Mouse (Mus musculus): ENCODE data around the gene Tulp2. TPM values are rescaled to one million over a fixed set of nuclear protein-coding genes. Genes with fewer than 3 reads are reported as not detected.
A peak's percentile ranks its signal among the peaks of the same experiment; 100 is the strongest.
"Not testable (repeated sequence)": the region's sequence is repeated elsewhere in the genome, so short reads cannot be mapped to it uniquely, and the experiment has no call there.

Tulp2 gene
- polyA plus RNA-seq, 1 experiment from 2014 or later = not detected

DNA sequence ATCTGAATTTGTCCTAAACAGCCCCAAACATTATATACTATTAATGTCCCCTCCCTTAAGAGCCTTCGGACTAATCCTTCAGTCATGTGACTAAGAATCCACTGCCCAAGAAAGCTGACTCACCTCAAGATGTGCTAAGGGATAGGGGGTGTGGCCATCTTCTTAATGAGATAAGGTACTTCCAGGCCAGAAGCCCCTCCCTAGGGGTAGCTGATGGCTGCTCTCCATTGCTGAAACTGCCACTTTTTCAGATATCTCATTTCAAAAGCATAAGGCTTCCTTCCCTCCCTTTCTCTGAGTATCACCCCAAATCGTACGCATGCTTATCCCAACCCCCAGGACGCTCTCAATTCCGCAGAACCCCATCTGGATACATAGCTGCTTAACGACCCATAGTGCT lies 26.9 kb downstream of the Tulp2 start:
- no peak overlapping the region for H3K4me2 ChIP-seq (ENCODE audit: low read length)
- no peak overlapping the region for H3K27ac ChIP-seq (ENCODE audit: low read depth, low read length)
- peaks cover 7% of the 10 kb centered on the region; the same call in 1 of the 2 replicates for H3K36me3 ChIP-seq (ENCODE audit: control insufficient read depth, insufficient read depth, low read length)
- H3K9me3 ChIP-seq (replicated peaks; ENCODE audit: control insufficient read depth, low read length) = no peaks in the 10 kb centered on the region
- ATAC-seq = no peak
- DNase-seq (ENCODE audit: low spot score) = no peak
- 85% methylated on average over 6 of the region's 6 CpGs for WGBS
- H3K4me3 ChIP-seq (ENCODE audit: low read depth, low read length) = no peak overlapping the region
- H3K9ac ChIP-seq (ENCODE audit: low read length) = no peak overlapping the region
- H3K27me3 ChIP-seq (replicated peaks; ENCODE audit: control insufficient read depth, insufficient read depth, low read length) = no peaks in the 10 kb centered on the region
- H3K4me1 ChIP-seq (ENCODE audit: control insufficient read depth, insufficient read depth, low read length) = peaks cover 9% of the 10 kb centered on the region

GRCm38 (mm10) chr7:45509181-45509882 lies 27.7 kb downstream of the Tulp2 start:
- DNase-seq (ENCODE audit: low spot score) = no peak
- H3K27ac ChIP-seq (ENCODE audit: low read depth, low read length) = no peak overlapping the region
- WGBS = 39% methylated on average over 19 of the region's 19 CpGs
- peak overlapping the region; percentile 57 for H3K4me3 ChIP-seq (ENCODE audit: low read depth, low read length)
- peaks cover 9% of the 10 kb centered on the region for H3K4me1 ChIP-seq (ENCODE audit: control insufficient read depth, insufficient read depth, low read length)
- H3K9ac ChIP-seq (ENCODE audit: low read length) = peak overlapping the region; percentile 79
- ATAC-seq = peak; percentile 21; the same call in 1 of the 2 replicates
- peak overlapping the region; percentile 81 for H3K4me2 ChIP-seq (ENCODE audit: low read length)
- H3K9me3 ChIP-seq (replicated peaks; ENCODE audit: control insufficient read depth, low read length) = no peaks in the 10 kb centered on the region
- no peaks in the 10 kb centered on the region for H3K27me3 ChIP-seq (replicated peaks; ENCODE audit: control insufficient read depth, insufficient read depth, low read length)
- H3K36me3 ChIP-seq (ENCODE audit: control insufficient read depth, insufficient read depth, low read length) = peaks cover 7% of the 10 kb centered on the region; the same call in 1 of the 2 replicates

- under 1% methylated on average over 44 of the region's 44 CpGs for WGBS
- DNase-seq (ENCODE audit: low spot score) = peak; percentile 97
- ATAC-seq = peak; percentile 92
- Histone ChIP-seq H3K4me1 (ENCODE audit: control insufficient read depth, insufficient read depth, low read length) (peaks cover 9% of the 10 kb centered on the region), H3K9ac (ENCODE audit: low read length) (peak within 1 kb of the TSS; percentile 79), H3K4me2 (ENCODE audit: low read length) (peak within 1 kb of the TSS; percentile 81), H3K36me3 (ENCODE audit: control insufficient read depth, insufficient read depth, low read length) (peaks cover 7% of the 10 kb centered on the region; the same call in 1 of the 2 replicates), H3K9me3 (replicated peaks; ENCODE audit: control insufficient read depth, low read length) (no peaks in the 10 kb centered on the region), H3K27ac (ENCODE audit: low read depth, low read length) (peak within 1 kb of the TSS; percentile 75), H3K27me3 (replicated peaks; ENCODE audit: control insufficient read depth, insufficient read depth, low read length) (no peaks in the 10 kb centered on the region), H3K4me3 (ENCODE audit: low read depth, low read length) (peak within 1 kb of the TSS; percentile 57)
Observed at GRCm38 (mm10) chr7:45509912-45510787, 28.5 kb downstream of the Tulp2 start, which contains the start of gene Nucb1. TSS of gene Nucb1 (minus strand) at chr7:45510406.

GRCm38 (mm10) chr7:45514411-45514810 lies 32.7 kb downstream of the Tulp2 start:
- 83% methylated on average over 7 of the region's 7 CpGs for WGBS
- no peak overlapping the region for H3K4me3 ChIP-seq (ENCODE audit: low read depth, low read length)
- no peak overlapping the region for H3K9ac ChIP-seq (ENCODE audit: low read length)
- H3K36me3 ChIP-seq (ENCODE audit: control insufficient read depth, insufficient read depth, low read length) = no peaks in the 10 kb centered on the region
- DNase-seq (ENCODE audit: low spot score) (no peak), ATAC-seq (no peak)
- no peak overlapping the region for H3K4me2 ChIP-seq (ENCODE audit: low read length)
- no peaks in the 10 kb centered on the region for H3K27me3 ChIP-seq (replicated peaks; ENCODE audit: control insufficient read depth, insufficient read depth, low read length)
- no peaks in the 10 kb centered on the region for H3K9me3 ChIP-seq (replicated peaks; ENCODE audit: control insufficient read depth, low read length)
- H3K27ac ChIP-seq (ENCODE audit: low read depth, low read length) = no peak overlapping the region
- H3K4me1 ChIP-seq (ENCODE audit: control insufficient read depth, insufficient read depth, low read length) = peaks cover 3% of the 10 kb centered on the region

DNA sequence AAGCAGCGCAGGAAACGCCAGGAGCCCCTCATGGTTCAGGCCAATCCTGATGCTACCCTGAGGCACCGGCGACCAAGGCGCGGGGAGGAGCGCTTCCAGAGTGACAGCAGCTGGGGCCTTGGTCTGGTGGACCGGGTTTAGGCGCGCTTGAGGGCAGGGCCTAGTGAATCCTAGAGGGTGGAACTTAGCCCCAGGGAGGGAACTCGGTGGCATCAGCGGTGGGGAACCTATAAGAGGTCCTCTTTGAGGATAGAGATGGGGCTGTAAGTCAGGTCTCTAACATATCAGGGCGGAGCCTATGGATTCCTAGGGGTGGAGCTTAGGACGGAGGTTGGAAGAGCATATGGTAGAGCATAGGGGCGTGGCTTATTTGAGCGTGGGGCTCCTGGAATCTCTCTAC lies 33.8 kb downstream of the Tulp2 start:
- Histone ChIP-seq H3K36me3 (ENCODE audit: control insufficient read depth, insufficient read depth, low read length) (no peaks in the 10 kb centered on the region), H3K4me3 (ENCODE audit: low read depth, low read length) (no peak overlapping the region), H3K27me3 (replicated peaks; ENCODE audit: control insufficient read depth, insufficient read depth, low read length) (no peaks in the 10 kb centered on the region), H3K27ac (ENCODE audit: low read depth, low read length) (no peak overlapping the region), H3K9ac (ENCODE audit: low read length) (no peak overlapping the region), H3K4me1 (ENCODE audit: control insufficient read depth, insufficient read depth, low read length) (no peaks in the 10 kb centered on the region), H3K9me3 (replicated peaks; ENCODE audit: control insufficient read depth, low read length) (no peaks in the 10 kb centered on the region), H3K4me2 (ENCODE audit: low read length) (no peak overlapping the region)
- 42% methylated on average over 16 of the region's 16 CpGs for WGBS
- DNase-seq (ENCODE audit: low spot score) (no peak), ATAC-seq (no peak)

- DNase-seq (ENCODE audit: low spot score); H3K9ac ChIP-seq (ENCODE audit: low read length); H3K4me1 ChIP-seq (ENCODE audit: control insufficient read depth, insufficient read depth, low read length); ATAC-seq; H3K4me2 ChIP-seq (ENCODE audit: low read length); H3K4me3 ChIP-seq (ENCODE audit: low read depth, low read length); H3K27me3 ChIP-seq (replicated peaks; ENCODE audit: control insufficient read depth, insufficient read depth, low read length); H3K27ac ChIP-seq (ENCODE audit: low read depth, low read length); H3K9me3 ChIP-seq (replicated peaks; ENCODE audit: control insufficient read depth, low read length); H3K36me3 ChIP-seq (ENCODE audit: control insufficient read depth, insufficient read depth, low read length): not testable (repeated sequence)
- WGBS = 73% methylated on average over 5 of the region's 5 CpGs
Observed at GRCm38 (mm10) chr7:45516846-45517245, 35.2 kb downstream of the Tulp2 start.

DNA sequence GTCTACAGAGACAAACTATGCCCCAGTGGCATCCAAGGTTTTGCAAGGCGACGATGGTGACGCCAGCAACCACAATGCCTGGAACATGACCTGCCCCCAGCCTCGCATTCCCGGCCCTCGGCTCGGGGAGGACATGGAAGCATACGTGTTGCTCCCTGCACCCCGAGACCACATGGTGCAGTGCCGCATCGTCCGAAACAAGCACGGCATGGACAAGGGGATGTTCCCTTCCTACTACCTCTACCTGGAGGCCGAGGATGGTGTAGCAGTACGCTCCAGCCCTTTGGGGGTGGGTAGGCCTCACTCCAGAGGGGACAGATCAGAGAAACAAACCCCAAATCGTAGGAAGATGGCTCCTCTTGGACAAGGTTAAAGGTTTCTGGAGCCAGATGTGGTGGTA lies 36.9 kb downstream of the Tulp2 start:
- 91% methylated on average over 16 of the region's 16 CpGs for WGBS
- H3K9ac ChIP-seq (ENCODE audit: low read length) = no peak overlapping the region
- H3K4me1 ChIP-seq (ENCODE audit: control insufficient read depth, insufficient read depth, low read length) = no peaks in the 10 kb centered on the region
- no peak overlapping the region for H3K4me2 ChIP-seq (ENCODE audit: low read length)
- H3K36me3 ChIP-seq (ENCODE audit: control insufficient read depth, insufficient read depth, low read length) = no peaks in the 10 kb centered on the region
- H3K27ac ChIP-seq (ENCODE audit: low read depth, low read length) = no peak overlapping the region
- H3K27me3 ChIP-seq (replicated peaks; ENCODE audit: control insufficient read depth, insufficient read depth, low read length) = no peaks in the 10 kb centered on the region
- H3K9me3 ChIP-seq (replicated peaks; ENCODE audit: control insufficient read depth, low read length) = no peaks in the 10 kb centered on the region
- H3K4me3 ChIP-seq (ENCODE audit: low read depth, low read length) = no peak overlapping the region
- DNase-seq (ENCODE audit: low spot score) = no peak
- ATAC-seq = no peak

GRCm38 (mm10) chr7:45519345-45520120 lies 37.9 kb downstream of the Tulp2 start:
- WGBS = 79% methylated on average over 8 of the region's 8 CpGs
- no peaks in the 10 kb centered on the region for H3K9me3 ChIP-seq (replicated peaks; ENCODE audit: control insufficient read depth, low read length)

More at GRCm38 (mm10) chr7:45519345-45520120, 37.9 kb downstream of the Tulp2 start:
- no peaks in the 10 kb centered on the region for H3K4me1 ChIP-seq (ENCODE audit: control insufficient read depth, insufficient read depth, low read length)
- no peak overlapping the region for H3K4me2 ChIP-seq (ENCODE audit: low read length)
- no peak overlapping the region for H3K27ac ChIP-seq (ENCODE audit: low read depth, low read length)
- no peaks in the 10 kb centered on the region for H3K27me3 ChIP-seq (replicated peaks; ENCODE audit: control insufficient read depth, insufficient read depth, low read length)
- DNase-seq (ENCODE audit: low spot score) (no peak), ATAC-seq (no peak)
- H3K9ac ChIP-seq (ENCODE audit: low read length) = no peak overlapping the region
- no peaks in the 10 kb centered on the region for H3K36me3 ChIP-seq (ENCODE audit: control insufficient read depth, insufficient read depth, low read length)
- no peak overlapping the region for H3K4me3 ChIP-seq (ENCODE audit: low read depth, low read length)

All from forebrain, embryonic 14.5 days (tissue).